Mouse (Mus musculus) cerebellum, adult 8-10 months (tissue): ENCODE data around the gene Sat2.
"Not testable (repeated sequence)": the region's sequence is repeated elsewhere in the genome, so short reads cannot be mapped to it uniquely, and the experiment has no call there.

Source experiments
- DNase-seq: peaks from one replicate; pipeline ENCODE4 v3.0.0; 2022

The Sat2 gene

DNA sequence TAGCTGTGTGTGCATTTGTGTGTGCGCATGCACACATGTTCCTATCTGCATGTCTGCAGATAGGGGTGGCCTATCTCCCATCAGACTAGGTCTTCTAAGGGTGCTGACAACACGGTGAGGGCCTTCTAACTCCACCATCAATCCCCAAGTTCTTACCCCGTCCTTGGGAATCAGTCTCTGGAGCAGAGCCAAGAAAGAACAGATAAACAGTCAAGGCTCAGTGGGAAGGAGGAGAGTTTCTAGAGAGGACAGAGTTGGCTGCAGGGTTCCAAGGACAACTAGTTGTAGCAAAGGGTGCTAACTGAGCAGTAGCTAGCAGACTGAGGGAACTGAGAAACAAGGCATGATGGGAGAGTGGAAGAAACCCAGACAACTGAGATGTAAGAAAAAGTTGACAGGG lies 20.1 kb upstream of the Sat2 start:
- no peak for DNase-seq

DNA sequence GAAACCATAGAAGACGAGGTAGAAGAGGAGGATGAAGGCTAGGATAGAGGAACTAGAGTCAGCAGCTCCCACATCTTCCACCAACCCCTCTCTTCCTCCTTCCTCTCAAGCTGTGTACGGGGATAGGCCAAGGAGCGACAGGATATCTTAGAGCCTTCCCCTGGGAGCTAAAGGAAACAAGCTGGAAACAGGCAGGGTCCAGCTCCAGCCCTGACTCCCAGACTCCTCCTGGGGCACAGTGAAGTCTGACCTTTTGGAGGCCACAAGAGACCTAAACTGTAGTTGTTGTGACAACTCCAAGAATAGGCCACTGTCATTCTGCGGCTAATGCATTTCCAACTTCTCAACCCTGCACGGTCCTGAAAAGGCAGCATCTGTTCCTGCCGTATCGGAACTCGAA lies 18.3 kb upstream of the Sat2 start:
- no peak for DNase-seq

DNA sequence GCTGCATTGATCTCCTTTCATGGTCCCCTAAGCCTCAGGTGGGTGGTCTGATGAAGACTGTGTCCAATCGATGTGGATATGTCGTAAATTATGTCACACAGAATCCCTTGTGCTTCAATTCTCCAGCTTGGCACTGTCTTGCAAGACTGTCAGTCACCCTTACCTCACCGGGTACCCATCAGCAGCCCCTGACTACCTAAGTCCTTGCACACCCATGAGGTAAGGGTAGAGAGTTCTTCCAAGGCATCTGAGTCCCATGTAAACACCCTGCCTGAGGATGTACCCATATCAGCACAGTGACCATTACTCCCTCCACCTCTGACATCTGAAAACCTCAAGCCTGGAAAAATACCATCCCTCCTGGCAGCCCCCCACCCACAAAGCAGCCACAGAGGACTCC lies 17.5 kb upstream of the Sat2 start:
- DNase-seq: no peak

DNA sequence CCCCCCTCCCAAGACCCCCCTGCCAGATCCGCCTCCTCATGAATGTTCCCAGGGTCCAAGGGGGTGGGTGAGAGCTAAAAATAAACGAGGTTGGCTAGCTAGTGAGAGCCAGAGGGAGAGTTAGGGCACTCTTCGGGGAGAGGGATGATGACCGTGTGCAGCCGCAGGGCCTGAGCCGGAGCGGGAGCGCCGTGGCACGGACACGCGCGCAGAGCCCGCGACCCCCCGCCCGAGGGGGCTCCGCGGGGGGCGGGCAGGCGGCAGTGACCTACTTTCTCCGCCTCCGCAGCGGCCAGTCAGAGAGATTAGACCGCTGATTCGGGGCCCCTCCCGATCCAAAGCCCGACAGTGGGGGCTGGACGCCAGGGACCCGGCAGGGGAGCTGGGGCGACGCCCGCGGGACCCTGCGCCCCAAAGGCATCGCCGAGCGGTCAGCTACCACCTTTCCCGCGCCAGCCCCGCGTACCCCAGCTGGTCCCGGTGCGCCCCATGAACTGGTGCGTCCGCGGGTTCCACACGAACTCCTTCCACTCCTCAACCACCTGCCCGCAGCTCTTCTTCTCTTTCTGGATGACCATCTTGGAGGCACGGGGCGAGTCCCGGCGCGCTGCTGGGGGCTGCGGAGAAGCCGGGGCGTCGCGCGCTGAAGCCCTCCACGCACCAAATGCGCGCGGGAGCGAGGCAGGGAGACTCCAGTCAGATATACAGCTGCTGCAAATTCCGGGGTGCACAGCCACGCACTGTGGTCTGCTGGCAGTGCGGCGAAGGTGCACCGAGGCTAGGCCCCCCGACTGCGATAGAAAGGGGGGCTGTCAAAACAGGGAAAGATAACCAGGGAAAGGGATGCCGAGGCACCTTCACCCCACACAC lies 16.8 kb upstream of the Sat2 start:
- DNase-seq: peak; percentile 85

DNA sequence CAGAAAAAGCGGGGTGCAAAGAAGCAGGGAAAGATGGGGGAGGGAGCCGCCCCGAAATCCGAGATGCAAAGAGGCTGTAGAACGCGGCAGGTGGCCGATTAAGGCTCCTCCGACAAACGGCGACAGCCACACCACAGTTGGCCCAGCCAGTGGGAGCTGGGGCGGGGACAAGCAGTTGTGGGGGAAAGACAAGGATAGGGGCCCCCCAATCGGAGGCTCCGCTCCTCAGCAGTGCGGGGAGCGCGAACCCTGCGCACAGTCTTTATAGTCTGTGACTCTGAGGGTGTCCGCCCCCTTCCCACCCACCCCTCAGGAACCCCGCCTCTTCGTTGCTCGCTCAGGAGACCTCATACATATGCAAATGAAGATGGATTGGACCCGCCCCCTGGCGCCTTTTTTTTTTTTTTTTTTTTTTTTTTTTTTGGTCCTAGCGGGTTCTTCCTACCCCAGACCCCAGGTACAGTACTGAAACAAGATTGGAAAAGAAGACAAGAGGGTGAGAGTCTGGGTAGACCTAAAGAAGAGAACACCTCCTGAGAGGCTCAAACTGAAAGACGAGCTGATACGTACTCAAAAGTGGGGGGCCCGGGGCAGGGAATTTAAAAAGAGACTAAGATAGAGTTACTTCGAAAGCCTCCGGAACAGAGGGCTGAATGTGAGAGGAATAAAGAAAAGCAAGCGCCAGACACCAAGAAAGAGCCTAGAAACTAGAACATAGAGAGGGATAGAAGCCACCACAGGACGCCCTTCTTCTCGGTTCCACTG lies 15.9 kb upstream of the Sat2 start, which contains the start of gene Atp1b2:
Gene Atp1b2, minus strand, starts transcription at position 217 of the 765 bp plus-strand sequence.
- DNase-seq: peak; percentile 90

DNA sequence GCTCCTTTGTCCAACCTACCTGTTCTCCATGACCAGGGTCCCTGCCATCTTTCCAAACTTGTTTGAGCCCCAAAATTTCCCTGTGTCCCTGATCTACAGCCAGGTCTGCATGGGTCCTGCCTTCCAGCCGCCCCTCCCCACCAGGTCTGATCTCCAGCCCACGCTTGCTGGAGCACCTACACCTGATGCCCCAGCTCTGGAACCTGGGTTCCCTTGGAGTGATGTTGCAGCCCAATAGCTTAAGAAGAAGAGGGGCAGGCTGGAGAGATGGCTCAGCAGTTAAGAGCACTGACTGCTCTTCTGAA lies 15.4 kb upstream of the Sat2 start:
- no peak for DNase-seq

DNA sequence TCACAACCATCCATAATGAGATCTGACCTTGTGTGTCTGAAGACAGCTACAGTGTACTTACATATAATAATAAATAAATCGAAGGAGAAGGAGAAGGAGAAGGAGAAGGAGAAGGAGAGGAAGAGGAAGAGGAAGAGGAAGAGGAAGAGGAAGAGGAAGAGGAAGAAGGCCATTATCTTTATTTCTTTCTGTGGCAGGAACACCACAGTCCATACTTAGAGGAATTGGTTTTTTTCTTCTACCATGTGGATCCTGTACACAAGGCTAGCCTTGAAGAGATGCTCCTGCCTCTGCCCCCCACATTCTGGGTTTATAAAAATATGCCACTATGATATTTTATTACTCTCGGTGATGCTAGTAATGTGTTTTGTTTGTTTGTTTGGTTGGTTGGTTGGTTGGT lies 15.0 kb upstream of the Sat2 start:
- DNase-seq: no peak

DNA sequence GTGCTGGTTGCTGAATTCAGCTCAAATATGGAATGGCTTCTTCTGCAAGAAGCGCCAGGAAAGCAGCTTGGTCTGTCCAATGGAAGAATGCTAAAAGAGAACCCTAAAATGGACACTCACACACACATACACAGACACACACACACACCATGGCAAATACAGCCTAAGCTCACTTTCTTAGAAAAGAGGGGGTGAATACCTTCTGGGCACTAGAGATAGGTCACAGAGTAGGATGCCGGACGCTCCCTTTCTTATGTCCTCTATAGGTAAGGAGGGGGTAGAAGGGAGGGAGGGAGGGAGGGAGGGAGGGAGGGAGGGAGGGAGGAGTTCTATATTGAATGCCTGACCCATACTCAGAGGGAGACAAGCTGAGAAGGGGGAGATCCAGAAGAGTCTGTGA lies 13.3 kb upstream of the Sat2 start:
- DNase-seq: no peak

DNA sequence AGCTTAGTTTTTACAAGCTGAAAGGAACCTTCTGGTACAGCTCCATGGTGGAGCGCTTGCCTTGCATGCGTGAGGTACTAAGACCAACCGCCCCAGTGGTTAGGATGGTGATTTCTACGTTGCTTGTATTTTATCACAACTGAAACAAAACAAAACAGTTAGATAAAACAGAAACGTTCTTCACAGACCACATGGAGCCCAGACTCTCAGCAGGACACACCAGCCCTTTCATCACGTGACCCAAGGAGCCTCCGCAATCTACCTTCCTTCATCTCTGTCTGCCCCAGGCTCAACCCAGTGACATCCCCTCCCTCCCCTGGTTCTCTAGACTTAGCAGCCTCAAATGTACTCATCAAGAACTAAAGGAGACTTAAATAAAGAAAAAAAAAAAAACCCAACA lies 12.4 kb upstream of the Sat2 start:
- DNase-seq: no peak

DNA sequence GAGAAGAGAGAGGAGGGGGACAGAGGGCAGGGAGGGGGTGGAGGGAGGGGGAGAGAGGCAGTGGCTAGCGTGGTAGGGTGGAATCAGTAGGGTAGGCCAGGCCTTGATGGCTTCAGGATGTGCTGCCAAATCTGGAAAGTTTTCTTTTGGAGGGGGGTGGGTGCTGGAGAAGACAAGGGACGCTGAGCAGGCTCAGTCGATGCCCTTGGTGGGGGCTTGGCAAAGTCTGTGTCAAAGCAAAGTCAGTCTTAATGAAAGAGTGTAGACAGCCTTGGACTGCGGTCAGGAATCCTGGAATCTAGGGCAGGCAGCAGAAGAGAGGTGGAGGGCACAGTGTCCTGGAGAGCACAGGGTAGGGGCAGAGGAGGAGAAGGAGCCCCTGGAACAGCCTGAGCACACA lies 10.9 kb upstream of the Sat2 start:
- DNase-seq: no peak

DNA sequence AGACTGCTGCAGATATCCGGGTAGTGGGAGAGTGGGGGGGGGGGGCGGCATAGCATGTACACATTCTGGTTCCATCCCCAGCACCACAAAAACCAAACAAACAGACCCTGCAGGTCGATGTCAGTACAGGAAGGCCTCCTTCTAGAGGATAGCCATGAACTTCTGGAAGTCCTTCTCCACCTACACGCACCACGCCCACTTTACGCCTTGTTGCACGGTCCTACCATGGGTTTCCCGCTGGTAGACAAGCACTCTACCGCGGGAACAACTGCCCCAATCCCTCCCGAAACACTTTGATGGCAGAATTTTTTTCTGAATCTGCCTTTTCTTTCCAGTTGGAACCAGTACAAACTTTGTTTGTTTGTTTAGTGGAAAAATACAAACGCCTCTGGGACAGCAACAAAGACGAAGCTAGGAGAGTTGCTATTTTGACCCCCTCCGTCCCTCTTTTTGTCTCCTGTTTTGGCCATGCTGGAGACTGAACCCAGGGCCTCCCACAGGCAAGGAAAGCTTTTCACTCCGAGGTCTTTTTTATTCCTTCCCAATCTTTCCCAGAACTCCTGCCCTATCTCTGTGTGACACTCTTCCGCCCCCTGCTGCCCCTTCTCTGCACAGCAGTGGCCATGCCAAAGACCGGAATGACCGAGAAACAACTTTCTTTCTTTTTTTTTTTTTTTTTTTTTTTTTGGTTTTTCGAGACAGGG lies 8.1 kb upstream of the Sat2 start:
- peak; percentile 82 for DNase-seq

DNA sequence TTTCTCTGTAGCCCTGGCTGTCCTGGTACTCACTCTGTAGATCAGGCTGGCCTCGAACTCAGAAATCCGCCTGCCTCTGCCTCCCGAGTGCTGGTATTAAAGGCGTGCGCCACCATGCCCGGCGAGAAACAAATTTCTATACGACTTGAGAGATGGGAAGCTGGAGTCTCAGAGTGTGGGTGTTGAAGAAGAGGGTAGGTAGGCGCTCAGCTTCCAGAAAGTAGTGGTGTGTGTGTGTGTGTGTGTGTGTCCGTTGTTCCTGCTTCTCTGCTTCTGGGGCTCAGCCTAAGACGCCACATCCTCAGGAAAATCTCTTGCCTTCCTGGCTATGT lies 7.6 kb upstream of the Sat2 start:
- DNase-seq: not testable (repeated sequence)

DNA sequence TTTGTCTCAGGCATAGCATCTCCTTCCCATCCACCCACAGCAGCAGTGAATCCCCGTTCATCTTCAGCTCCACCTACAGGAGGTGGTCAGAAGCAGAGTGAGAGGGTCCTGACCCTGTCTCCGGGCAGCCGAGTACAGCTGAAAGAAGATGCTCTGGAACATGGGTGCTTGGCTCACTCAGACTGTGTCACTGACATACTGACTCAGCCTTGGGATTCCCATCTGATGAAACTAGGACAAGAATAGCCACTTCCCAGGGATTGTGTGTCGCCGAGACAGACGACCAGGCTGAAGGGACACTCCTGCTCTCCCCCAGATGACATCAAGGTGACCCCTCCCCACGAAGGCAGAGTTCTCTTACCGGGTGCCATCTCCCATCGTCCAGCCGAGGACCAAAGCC lies 5.0 kb upstream of the Sat2 start:
- DNase-seq: no peak

DNA sequence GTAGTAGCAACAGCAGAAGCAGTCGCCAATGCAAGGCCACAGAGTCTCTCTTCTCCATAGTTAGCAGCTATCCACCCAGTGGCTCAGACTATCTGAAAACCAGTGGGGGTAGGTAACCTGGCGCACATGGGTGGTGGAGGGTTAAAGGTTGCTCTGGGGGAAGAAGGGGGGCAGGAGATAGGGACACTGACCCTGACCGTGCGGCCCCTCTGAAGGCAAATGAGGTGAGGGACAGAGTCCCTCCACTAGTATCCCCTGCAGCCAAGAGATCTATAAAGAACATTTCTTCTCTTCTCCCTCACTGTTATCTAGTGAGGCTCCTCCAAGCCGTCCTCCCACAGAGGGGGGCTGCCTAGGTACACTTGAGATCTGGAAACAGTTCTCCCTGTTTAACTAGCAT lies 4.0 kb upstream of the Sat2 start, which contains the start of gene Shbg:
Gene Shbg, minus strand, starts transcription at position 101 of the 400 bp plus-strand sequence.
- DNase-seq: no peak

DNA sequence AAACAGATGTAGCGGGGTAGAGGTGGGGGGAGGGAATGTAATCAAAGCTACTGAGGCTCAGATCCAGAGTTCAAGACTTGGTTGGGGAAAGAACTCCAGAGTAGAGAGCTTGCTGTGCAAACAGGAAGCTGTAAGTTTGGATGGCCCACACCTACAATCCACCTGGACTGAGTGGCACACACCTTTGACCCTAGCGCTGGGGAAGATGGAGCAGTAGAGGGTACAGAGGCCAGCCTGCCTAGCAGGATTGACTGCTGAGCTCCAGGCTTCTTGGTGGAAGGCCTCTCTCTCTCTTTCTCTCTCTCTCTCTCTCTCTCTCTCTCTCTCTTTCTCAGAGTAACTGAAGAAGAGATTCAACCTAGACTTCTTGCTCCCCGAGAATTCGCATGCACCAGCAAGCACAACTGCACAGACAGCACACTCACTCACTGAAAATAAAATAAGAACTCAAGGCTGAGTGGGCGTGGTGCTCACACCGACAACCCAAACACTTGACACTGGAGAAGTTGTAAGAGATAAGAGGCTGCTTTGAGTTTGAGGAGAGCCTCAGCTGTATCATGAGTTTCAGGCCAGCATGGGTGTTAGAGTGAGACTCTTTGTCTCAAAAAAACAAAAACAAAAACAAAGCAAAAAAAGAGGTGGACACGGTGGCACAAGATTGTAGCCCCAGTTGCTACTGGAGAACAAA lies 1.3 kb upstream of the Sat2 start:
- DNase-seq: no peak

DNA sequence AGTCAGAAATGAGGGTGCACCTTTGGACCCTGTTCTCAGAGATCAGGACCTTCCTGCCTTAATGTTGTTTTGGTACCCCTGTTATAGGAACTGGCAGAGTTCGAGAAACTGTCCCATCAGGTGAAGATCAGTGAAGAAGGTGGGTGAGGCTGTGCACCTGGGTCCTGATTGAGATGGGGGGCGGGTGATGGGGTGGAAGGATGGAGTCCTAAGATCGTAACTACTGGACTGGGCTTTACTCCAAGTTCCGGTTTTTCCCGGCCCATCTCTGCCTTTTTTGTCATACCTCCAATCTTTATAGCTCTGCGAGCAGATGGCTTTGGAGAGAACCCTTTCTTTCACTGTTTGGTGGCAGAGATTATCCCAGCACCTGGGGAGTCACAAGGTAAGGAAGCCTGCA lies 582 bp downstream of the Sat2 start:
- DNase-seq: peak; percentile 61

DNA sequence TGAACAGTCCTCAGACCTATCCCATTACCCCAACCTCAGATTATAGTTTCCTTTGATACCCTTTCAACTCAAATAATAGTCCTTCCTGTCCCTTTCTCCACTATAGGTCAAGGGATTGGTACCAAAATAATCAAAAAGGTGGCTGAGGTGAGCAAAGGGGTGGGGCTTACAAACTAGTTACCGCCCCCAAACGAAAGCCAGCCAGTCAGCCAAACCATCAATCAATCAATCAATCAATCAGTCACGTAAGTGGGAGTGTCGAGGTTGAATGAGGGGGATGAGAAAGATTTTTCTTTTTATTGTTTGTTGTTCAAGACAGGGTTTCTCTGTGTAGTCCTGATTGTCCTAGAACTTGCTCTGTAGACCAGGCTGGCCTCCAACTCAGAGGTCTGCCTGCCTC lies 1.2 kb downstream of the Sat2 start:
- no peak for DNase-seq

DNA sequence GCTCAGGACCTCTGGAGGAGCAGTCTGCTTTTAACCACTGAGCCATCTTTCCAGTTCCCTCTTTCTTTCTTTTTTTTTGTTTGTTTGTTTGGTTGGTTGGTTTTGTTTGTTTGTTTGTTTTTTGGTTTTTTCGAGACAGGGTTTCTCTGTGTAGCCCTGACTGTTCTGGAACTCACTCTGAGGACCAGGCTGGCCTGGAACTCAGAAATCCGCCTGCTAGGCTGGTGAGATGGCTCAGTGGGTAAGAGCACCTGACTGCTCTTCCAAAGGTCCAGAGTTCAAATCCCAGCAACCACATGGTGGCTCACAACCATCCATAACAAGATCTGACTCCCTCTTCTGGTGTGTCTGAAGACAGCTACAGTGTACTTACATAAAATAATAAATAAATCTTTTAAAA lies 2.5 kb downstream of the Sat2 start:
- not testable (repeated sequence) for DNase-seq

DNA sequence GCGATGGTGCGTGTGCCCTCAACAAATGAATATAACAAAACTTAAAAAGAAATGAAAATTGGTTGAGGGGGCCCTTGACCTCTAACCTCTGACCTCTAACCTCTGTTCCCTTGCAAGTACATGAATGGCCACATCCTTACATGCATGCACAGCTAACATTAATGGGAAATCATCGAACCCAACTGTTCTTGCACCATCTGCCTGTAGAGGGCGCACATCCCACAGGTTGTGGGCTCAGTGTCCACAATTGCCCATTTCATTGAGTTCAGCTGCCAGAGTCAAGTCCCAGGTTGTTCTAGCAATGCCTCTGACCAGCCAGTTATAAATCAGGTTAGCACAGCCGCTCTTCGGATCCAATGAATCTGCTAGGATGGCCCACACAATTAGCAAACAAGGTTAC lies 6.5 kb downstream of the Sat2 start:
- peak; percentile 82 for DNase-seq

DNA sequence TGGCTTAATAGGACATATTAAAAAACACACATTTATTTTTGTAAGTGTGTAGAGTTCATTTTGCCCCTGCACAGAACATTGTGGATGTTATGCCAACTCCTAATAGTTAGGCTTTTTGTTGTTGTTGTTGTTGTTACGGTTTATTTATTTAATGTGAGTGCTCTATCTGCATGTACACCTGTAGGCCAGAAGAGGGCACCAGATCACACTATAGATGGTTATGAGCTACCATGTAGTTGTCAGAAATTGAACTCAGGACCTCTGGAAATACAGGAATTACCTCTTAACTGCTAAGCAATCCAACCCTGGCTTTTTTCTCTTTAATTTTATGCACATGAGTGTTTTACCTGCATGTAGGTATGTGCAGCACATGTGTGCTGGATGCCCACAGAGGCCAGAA lies 8.0 kb downstream of the Sat2 start:
- no peak for DNase-seq

DNA sequence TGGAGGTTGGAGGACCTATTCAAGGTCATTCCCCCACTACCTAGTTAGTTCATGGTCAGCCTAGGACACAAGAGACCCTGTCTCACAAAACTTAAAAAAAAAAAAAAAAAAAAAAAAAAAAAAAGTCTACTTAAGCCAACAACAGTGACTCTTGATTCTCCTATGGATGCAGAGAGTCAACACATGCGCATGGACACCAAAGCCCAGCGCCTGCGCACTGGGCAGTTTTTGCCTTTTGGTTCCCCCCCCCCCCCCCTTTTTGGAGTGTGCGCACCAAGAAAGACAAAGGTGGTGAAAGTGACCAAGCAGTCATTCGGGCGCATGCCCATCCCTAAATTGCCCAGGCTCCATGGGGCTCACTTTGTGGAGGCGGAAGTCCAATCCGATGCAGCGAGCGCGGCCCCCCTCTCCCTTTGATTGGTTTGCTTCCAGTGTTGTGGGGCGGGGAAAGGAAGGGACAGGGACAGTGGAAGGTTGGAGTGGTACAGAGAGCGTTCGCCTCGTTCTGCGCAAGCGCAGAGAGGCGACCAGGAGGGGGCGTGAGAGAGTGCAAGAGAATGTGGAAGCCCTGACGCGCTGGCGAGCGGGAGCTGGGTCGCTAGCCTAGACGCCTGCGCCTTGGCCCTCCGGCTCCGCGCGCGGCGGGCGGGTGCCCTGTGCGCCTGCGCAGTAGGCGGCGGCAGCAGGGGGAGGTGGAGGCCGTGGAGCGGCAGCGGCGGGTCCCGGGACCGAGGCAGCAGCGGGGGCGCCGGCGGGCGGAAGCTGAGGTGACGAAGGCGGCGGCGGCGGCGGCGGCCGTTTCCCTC lies 10.7 kb downstream of the Sat2 start, which contains the start of gene Fxr2:
Gene Fxr2, plus strand, starts transcription at position 707 of the 806 bp plus-strand sequence.
- DNase-seq: peak; percentile 100
